Mouse (Mus musculus): ENCODE measurements at regions not wholly inside any gene's neighbourhood (a gene's known extent, or its start where the extent isn't known, plus 50 kb on each side); places are given as distances from the start of the nearest gene placed in this dataset.

GRCm38 (mm10) chr6:143571356-143572115 lies 404.5 kb downstream of the Etnk1 start:
- no peak for TF ChIP-seq CTCF (conservative IDR thresholded peaks at IDR 0.05; ENCODE audit: low read length)
- TF ChIP-seq NANOG (IDR thresholded peaks at IDR 0.05; ENCODE audit: borderline replicate concordance, low read length) = no peak
- no peak for TF ChIP-seq POU5F1 (IDR thresholded peaks at IDR 0.05; ENCODE audit: borderline replicate concordance, low read length)
